Mouse (Mus musculus): ENCODE results near the gene Gm10591. TPM values are rescaled to one million over a fixed set of nuclear protein-coding genes. Genes with fewer than 3 reads are reported as not detected.

The Gm10591 gene
- not detected for polyA plus RNA-seq (2017; shearing (Covaris generic))

DNA sequence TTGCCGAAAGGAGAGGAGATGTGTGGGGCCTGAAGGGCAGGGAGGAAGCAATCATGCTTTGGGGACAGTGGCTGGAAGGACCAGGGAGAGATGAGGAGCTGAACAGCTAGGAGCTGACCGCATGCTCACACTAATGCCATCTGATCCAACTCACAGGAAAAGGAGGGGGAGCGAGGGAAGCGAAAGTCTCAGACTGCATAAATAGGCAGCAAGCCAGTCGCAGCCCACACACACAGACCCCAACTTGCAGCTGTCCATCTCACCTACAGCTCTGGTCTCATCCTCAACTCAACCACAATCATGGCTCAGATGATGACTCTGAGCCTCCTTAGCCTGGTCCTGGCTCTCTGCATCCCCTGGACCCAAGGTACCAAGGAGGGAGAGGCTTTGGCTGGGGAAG is at the start of gene Gm10591:
Gene Gm10591 (plus strand): TSS at position 301 of the 400 bp plus-strand sequence.

DNA sequence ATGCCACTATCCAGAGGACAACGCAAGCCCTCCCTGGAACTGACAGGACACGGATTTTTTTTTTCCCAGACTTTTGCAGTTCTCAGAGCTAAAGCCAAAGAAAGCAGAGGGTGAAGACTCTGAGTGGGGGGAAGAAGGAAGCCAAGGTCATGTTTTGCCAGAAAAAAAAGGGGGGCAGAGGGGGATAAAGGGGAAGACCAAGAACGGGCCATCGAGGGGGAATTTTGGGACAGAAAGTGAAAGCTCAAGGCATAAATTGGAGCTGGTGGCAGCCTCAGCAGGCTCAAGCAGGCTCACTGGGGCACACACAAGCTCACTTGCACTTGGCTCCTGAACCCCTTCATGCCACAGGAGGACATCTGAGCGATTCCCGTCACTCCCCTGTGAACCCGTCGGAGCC is 17.4 kb downstream of the Gm10591 start, which contains the start of gene Gm2564:
Gene Gm2564 (plus strand): TSS at position 301 of the 400 bp plus-strand sequence.

DNA sequence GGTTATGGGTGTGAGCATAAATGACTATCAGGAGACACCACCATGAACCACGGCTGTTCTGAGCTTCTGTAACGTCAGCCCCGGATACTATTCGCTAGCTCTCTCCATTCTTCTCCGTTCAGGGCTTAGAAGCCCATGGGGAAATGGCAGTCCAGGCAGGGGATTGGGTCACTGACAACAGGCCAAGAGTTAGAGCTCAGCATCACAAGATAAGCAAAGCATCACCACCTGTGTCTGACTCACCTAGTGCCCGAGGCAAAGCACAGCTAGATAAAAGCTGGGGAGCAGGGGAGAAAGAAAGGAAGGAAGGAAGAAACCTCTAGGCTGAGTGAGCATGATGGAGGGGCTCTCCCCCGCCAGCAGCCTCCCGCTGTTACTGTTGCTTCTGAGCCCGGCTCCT is 43.0 kb downstream of the Gm10591 start, which contains the start of gene Ccl27b:
Gene Ccl27b (plus strand): TSS at position 301 of the 400 bp plus-strand sequence.

GRCm38 (mm10) chr4:42661793-42662192 is 49.8 kb downstream of the Gm10591 start, which contains the start of gene Il11ra2:
TSS of gene Il11ra2 (minus strand) at chr4:42661893.

Other genes with a start within 250 kb of the Gm10591 start
- gene Gm21586, start 172.8 kb upstream of the Gm10591 start, polyA plus RNA-seq (2017; shearing (Covaris generic)) = not detected
- not detected for gene Gm2163, start 145.4 kb upstream of the Gm10591 start, polyA plus RNA-seq (2017; shearing (Covaris generic))
- gene Fam205a2, start 84.0 kb upstream of the Gm10591 start, polyA plus RNA-seq (2017; shearing (Covaris generic)) = not detected
- not detected for gene Gm2564, start 17.5 kb downstream of the Gm10591 start, polyA plus RNA-seq (2017; shearing (Covaris generic))
- gene Ccl27b, start 43.1 kb downstream of the Gm10591 start, polyA plus RNA-seq (2017; shearing (Covaris generic)) = not detected
- gene Il11ra2, start 49.7 kb downstream of the Gm10591 start, polyA plus RNA-seq (2017; shearing (Covaris generic)) = not detected
- not detected for gene 4930578G10Rik, start 123.3 kb downstream of the Gm10591 start, polyA plus RNA-seq (2017; shearing (Covaris generic))
- gene Ccl19, start 144.4 kb downstream of the Gm10591 start, polyA plus RNA-seq (2017; shearing (Covaris generic)) = not detected
- not detected for gene Ccl21a, start 161.8 kb downstream of the Gm10591 start, polyA plus RNA-seq (2017; shearing (Covaris generic))
- not detected for gene Fam205a1, start 241.7 kb downstream of the Gm10591 start, polyA plus RNA-seq (2017; shearing (Covaris generic))
- not detected for gene Gm12394, start 244.6 kb downstream of the Gm10591 start, polyA plus RNA-seq (2017; shearing (Covaris generic))

Measured in naive thymus-derived CD4-positive, alpha-beta T cell, adult 5 months (primary cell).